Mouse (Mus musculus) spleen, postnatal 10 days (tissue): Measurements from ENCODE around the gene Rad51b.

Experiments
- DNase-seq, 2 experiments: peaks; one replicate each; pipeline ENCODE4 v3.0.0; 2021 to 2022; ENCODE audit warnings: low spot score in 2 of 2

Gene Rad51b

GRCm38 (mm10) chr12:79492175-79492574 is 195.1 kb downstream of the Rad51b start:
- DNase-seq = no peak

GRCm38 (mm10) chr12:79492613-79493012 is 195.5 kb downstream of the Rad51b start:
- DNase-seq = no peak

GRCm38 (mm10) chr12:79493481-79493880 is 196.4 kb downstream of the Rad51b start:
- no peak for DNase-seq

GRCm38 (mm10) chr12:79498326-79498725 is 201.2 kb downstream of the Rad51b start:
- no peak for DNase-seq

GRCm38 (mm10) chr12:79499809-79500208 is 202.7 kb downstream of the Rad51b start:
- no peak for DNase-seq

- DNase-seq = no peak
Observed at GRCm38 (mm10) chr12:79501877-79502276, 204.8 kb downstream of the Rad51b start.

- no peak for DNase-seq
Observed at GRCm38 (mm10) chr12:79502862-79503581, 205.9 kb downstream of the Rad51b start.

GRCm38 (mm10) chr12:79503582-79504515 is 206.8 kb downstream of the Rad51b start:
- DNase-seq = no peak

- DNase-seq = no peak
Observed at GRCm38 (mm10) chr12:79504641-79505040, 207.6 kb downstream of the Rad51b start.

- DNase-seq = no peak
Observed at GRCm38 (mm10) chr12:79506421-79506820, 209.3 kb downstream of the Rad51b start.

- DNase-seq = no peak
Observed at GRCm38 (mm10) chr12:79507141-79507681, 210.1 kb downstream of the Rad51b start.

GRCm38 (mm10) chr12:79511454-79512204 is 214.5 kb downstream of the Rad51b start:
- DNase-seq = no peak

- DNase-seq = no peak
Observed at GRCm38 (mm10) chr12:79512205-79512886, 215.3 kb downstream of the Rad51b start.

- DNase-seq = no peak
Observed at GRCm38 (mm10) chr12:79512982-79513681, 216.1 kb downstream of the Rad51b start.

GRCm38 (mm10) chr12:79514680-79515079 is 217.6 kb downstream of the Rad51b start:
- DNase-seq = no peak

- no peak for DNase-seq
Observed at GRCm38 (mm10) chr12:79522374-79522773, 225.3 kb downstream of the Rad51b start.

- DNase-seq = no peak
Observed at GRCm38 (mm10) chr12:79524941-79525871, 228.1 kb downstream of the Rad51b start.

GRCm38 (mm10) chr12:79525872-79526271 is 228.8 kb downstream of the Rad51b start:
- DNase-seq = no peak

- DNase-seq = no peak
Observed at GRCm38 (mm10) chr12:79527222-79527621, 230.1 kb downstream of the Rad51b start.
